Mouse (Mus musculus) monocyte, adult 5-6 weeks (primary cell): Measurements from ENCODE around the gene Dync2li1. TPM values are rescaled to one million over a fixed set of nuclear protein-coding genes. Genes with fewer than 3 reads are reported as not detected.

Source experiments
- total RNA-seq: library from RNA; stranded (forward); fragments of 200-1000, 200-491, 200-594 nt; gene quantifications from 3 replicates; pipeline ENCODE4 v1.2.3, GENCODE M21; 2017

Gene Dync2li1
- total RNA-seq, 1 experiment from 2014 or later, result 1.3 TPM

Other genes starting within 250 kb of the Dync2li1 start
- gene Thada, start 160.3 kb upstream of the Dync2li1 start, total RNA-seq, result 15.4 to 30.0 TPM (median 20.3 TPM) in 3 replicates
- gene Plekhh2, start 114.6 kb upstream of the Dync2li1 start, total RNA-seq, result 0.10 TPM in 1 of 3 replicates, not detected in the others
- gene Abcg8, start 49.8 kb downstream of the Dync2li1 start, total RNA-seq, result not detected in 3 replicates
- not detected in 3 replicates for gene Abcg5, start 56.5 kb downstream of the Dync2li1 start, total RNA-seq
- 29.1 to 39.5 TPM (median 34.8 TPM) in 3 replicates for gene Lrpprc, start 164.3 kb downstream of the Dync2li1 start, total RNA-seq